Mouse (Mus musculus): ENCODE data around the gene Mgat4d.

- TF ChIP-seq CTCF (IDR thresholded peaks at IDR 0.05; ENCODE audit: insufficient read depth, low read depth, low read length) (no peak), POLR2A (IDR thresholded peaks at IDR 0.05; ENCODE audit: insufficient read depth, low read depth, low read length) (no peak)
Measured at GRCm38 (mm10) chr8:83392521-83392920, 44.2 kb downstream of the Mgat4d start.
